Mouse (Mus musculus) hindbrain, embryonic 16.5 days (tissue): ENCODE measurements at regions not wholly inside any gene's neighbourhood (a gene's known extent, or its start where the extent isn't known, plus 50 kb on each side); places are given as distances from the start of the nearest gene placed in this dataset.
A peak's percentile ranks its signal among the peaks of the same experiment; 100 is the strongest.

Source experiments
- ATAC-seq: fragments of 200-750 bp; cut with Nextera tagmentation; 2 replicates; pipeline ENCODE4 v1.8.0; 2017; ENCODE audit warnings: moderate TSS enrichment, moderate library complexity
- H3K27ac ChIP-seq: fragments of 300-500 bp; sonication (generic); 2 replicates; pipeline ENCODE4 v1.5.1; 2014; ENCODE audit warnings: low read depth, mild to moderate bottlenecking, control low read depth, low read length, moderate library complexity
- H3K27me3 ChIP-seq: fragments of 300-500 bp; sonication (generic); replicated peaks from 2 replicates; pipeline ENCODE4 v1.6.1; 2014; ENCODE audit warnings: low read length; ENCODE audit not compliant: control insufficient read depth, insufficient read depth
- H3K36me3 ChIP-seq: fragments of 300-500 bp; sonication (generic); 2 replicates; pipeline ENCODE4 v1.6.1; 2014; ENCODE audit warnings: mild to moderate bottlenecking, low read length, moderate library complexity, mixed read lengths; ENCODE audit not compliant: control insufficient read depth, insufficient read depth
- H3K4me1 ChIP-seq: fragments of 300-500 bp; sonication (generic); 2 replicates; pipeline ENCODE4 v1.6.1; 2014; ENCODE audit warnings: low read depth, low read length; ENCODE audit not compliant: control insufficient read depth, insufficient read depth
- H3K4me2 ChIP-seq: fragments of 300-500 bp; sonication (generic); 2 replicates; pipeline ENCODE4 v1.6.1; 2014; ENCODE audit warnings: mild to moderate bottlenecking, low read length, control low read depth, moderate library complexity
- H3K4me3 ChIP-seq: fragments of 300-500 bp; sonication (generic); 2 replicates; pipeline ENCODE4 v1.5.1; 2014; ENCODE audit warnings: mild to moderate bottlenecking, low read length, control low read depth, moderate library complexity
- H3K9ac ChIP-seq: fragments of 300-500 bp; sonication (generic); 2 replicates; pipeline ENCODE4 v1.6.1; 2014; ENCODE audit warnings: low read depth, mild to moderate bottlenecking, control low read depth, low read length, moderate library complexity
- H3K9me3 ChIP-seq: fragments of 300-500 bp; sonication (generic); 2 replicates; pipeline ENCODE4 v1.6.1; 2014; ENCODE audit warnings: mild to moderate bottlenecking, low read length, moderate library complexity; ENCODE audit not compliant: control insufficient read depth
- WGBS: fragments of 180-500 bp; shearing (Covaris S2); extraction: QIAGEN DNeasy Blood & Tissue Kit; methylation state at CpG from one replicate; pipeline ENCODE4 v1.1.7; 2014; 5-methylcytosine and 5-hydroxymethylcytosine counted together

GRCm38 (mm10) chr4:47979579-47980313, 65.2 kb upstream of the Nr4a3 start:
- 57% methylated on average over 13 of the region's 13 CpGs for WGBS
- H3K9me3 ChIP-seq: no peaks in the 10 kb centered on the region
- no peaks in the 10 kb centered on the region for H3K4me1 ChIP-seq
- no peaks in the 10 kb centered on the region for H3K27me3 ChIP-seq
- no peak overlapping the region for H3K4me2 ChIP-seq
- H3K36me3 ChIP-seq: no peaks in the 10 kb centered on the region
- H3K27ac ChIP-seq: no peak overlapping the region
- no peak overlapping the region for H3K9ac ChIP-seq
- no peak overlapping the region for H3K4me3 ChIP-seq
- ATAC-seq: peak; percentile 60; the same call in 1 of the 2 replicates
